ENCODE assay signal across 10 mouse cellular contexts in genomic region chr5:127751262-127751975, GRCm38 (mm10).
DNase-seq lines count a peak whose midpoint lies in the region; ATAC-seq and TF ChIP-seq lines count a peak whose summit lies in the region.
"Had no signal": no experiment of that assay in that cellular context is flagged by ENCODE, and none has a peak within 500 bp of the region (broad histone marks: within the 10 kb centered on the region; RNA-seq: fewer than 3 reads in every experiment).

No protein-coding gene starts in this region.

- no peaks in the 10 kb centered on the region for H3K36me3 ChIP-seq in midbrain, embryonic 11.5 days (ENCODE audit: control insufficient read depth, insufficient read depth, low read length)
- no peaks in the 10 kb centered on the region for H3K36me3 ChIP-seq in midbrain, embryonic 10.5 days
- no peaks in the 10 kb centered on the region for H3K36me3 ChIP-seq in embryonic facial prominence, embryonic 15.5 days
- no peaks in the 10 kb centered on the region for H3K36me3 ChIP-seq in intestine, embryonic 14.5 days (ENCODE audit: control insufficient read depth, insufficient read depth, low read length)
- H3K36me3 ChIP-seq: stomach, embryonic 15.5 days had no signal

- TF ChIP-seq CTCF in cerebellum, adult 2 months (IDR thresholded peaks at IDR 0.05; ENCODE audit: borderline replicate concordance, insufficient read depth, low read depth, low read length): no peak

- no peaks in the 10 kb centered on the region for H3K27me3 ChIP-seq in midbrain, embryonic 11.5 days (ENCODE audit: control insufficient read depth, insufficient read depth, low read length)
- H3K27me3 ChIP-seq in midbrain, embryonic 10.5 days (ENCODE audit: low read depth, poor library complexity, severe bottlenecking): no peaks in the 10 kb centered on the region
- no peaks in the 10 kb centered on the region for H3K27me3 ChIP-seq in embryonic facial prominence, embryonic 15.5 days
- no peaks in the 10 kb centered on the region for H3K27me3 ChIP-seq in intestine, embryonic 14.5 days (replicated peaks; ENCODE audit: control insufficient read depth, insufficient read depth, low read length)
- H3K27me3 ChIP-seq in cerebellum, adult 2 months (ENCODE audit: control insufficient read depth, insufficient read depth, low read length): no peaks in the 10 kb centered on the region; the same call in 1 of the 2 replicates
- H3K27me3 ChIP-seq: megakaryocyte, embryonic 14.5 days; stomach, embryonic 15.5 days had no signal

- H3K4me2 ChIP-seq in midbrain, embryonic 11.5 days: no peak overlapping the region
- peak overlapping the region; percentile 21; the same call in 1 of the 2 replicates for H3K4me2 ChIP-seq in embryonic facial prominence, embryonic 15.5 days (replicated peaks)
- H3K4me2 ChIP-seq in intestine, embryonic 14.5 days (ENCODE audit: low read length): no peak overlapping the region
- H3K4me2 ChIP-seq: stomach, embryonic 15.5 days had no signal

- no peak for ATAC-seq in midbrain, embryonic 11.5 days (ENCODE audit: low FRiP score)
- peak; percentile 51; the same call in 1 of the 2 replicates for ATAC-seq in embryonic facial prominence, embryonic 15.5 days (ENCODE audit: insufficient number of reproducible peaks, low FRiP score, low TSS enrichment, low read depth)
- ATAC-seq in intestine, embryonic 14.5 days (replicated peaks; ENCODE audit: low FRiP score, low TSS enrichment, low read depth): 0 out of 2 replicates have a peak, but pooled peaks have one; percentile 32

- WGBS in midbrain, embryonic 11.5 days: 41% methylated on average over 20 of the region's 20 CpGs
- 42% methylated on average over 20 of the region's 20 CpGs for WGBS in midbrain, embryonic 10.5 days
- 9% methylated on average over 20 of the region's 20 CpGs for WGBS in embryonic facial prominence, embryonic 15.5 days
- 16% methylated on average over 20 of the region's 20 CpGs for WGBS in intestine, embryonic 14.5 days
- 15% methylated on average over 20 of the region's 20 CpGs for WGBS in cerebellum, adult 2 months

- no peak overlapping the region for H3K4me3 ChIP-seq in midbrain, embryonic 11.5 days (ENCODE audit: low read depth, low read length)
- H3K4me3 ChIP-seq in midbrain, embryonic 10.5 days: no peak overlapping the region
- H3K4me3 ChIP-seq in embryonic facial prominence, embryonic 15.5 days (replicated peaks): no peak overlapping the region
- no peak overlapping the region for H3K4me3 ChIP-seq in intestine, embryonic 14.5 days (ENCODE audit: low read depth, low read length)
- no peak overlapping the region for H3K4me3 ChIP-seq in cerebellum, adult 2 months (replicated peaks; ENCODE audit: insufficient read depth, low read depth, low read length)
- H3K4me3 ChIP-seq: stomach, embryonic 15.5 days had no signal

- H3K27ac ChIP-seq in midbrain, embryonic 11.5 days (ENCODE audit: low read depth, low read length): no peak overlapping the region
- no peak overlapping the region for H3K27ac ChIP-seq in midbrain, embryonic 10.5 days (replicated peaks)
- H3K27ac ChIP-seq in embryonic facial prominence, embryonic 15.5 days (replicated peaks): no peak overlapping the region
- no peak overlapping the region; the same call in 1 of the 2 replicates for H3K27ac ChIP-seq in intestine, embryonic 14.5 days (ENCODE audit: low read depth)
- H3K27ac ChIP-seq in cerebellum, adult 2 months (ENCODE audit: insufficient read depth, low read length): no peak overlapping the region
- H3K27ac ChIP-seq: stomach, embryonic 15.5 days had no signal

- no peak for TF ChIP-seq POLR2A in cerebellum, adult 2 months (IDR thresholded peaks at IDR 0.05; ENCODE audit: borderline replicate concordance, insufficient read depth, low read length)

- no peaks in the 10 kb centered on the region; the same call in 1 of the 2 replicates for H3K4me1 ChIP-seq in midbrain, embryonic 11.5 days (ENCODE audit: control insufficient read depth, insufficient read depth, low read length)
- peaks cover 7% of the 10 kb centered on the region; the same call in 1 of the 2 replicates for H3K4me1 ChIP-seq in midbrain, embryonic 10.5 days
- H3K4me1 ChIP-seq in embryonic facial prominence, embryonic 15.5 days: peaks cover 14% of the 10 kb centered on the region; the same call in 1 of the 2 replicates
- H3K4me1 ChIP-seq in intestine, embryonic 14.5 days (replicated peaks; ENCODE audit: control insufficient read depth, insufficient read depth, low read length): no peaks in the 10 kb centered on the region; the same call in 1 of the 2 replicates
- no peaks in the 10 kb centered on the region for H3K4me1 ChIP-seq in cerebellum, adult 2 months (ENCODE audit: control insufficient read depth, insufficient read depth, low read length)
- H3K4me1 ChIP-seq: megakaryocyte, embryonic 14.5 days; stomach, embryonic 15.5 days had no signal

- no peak overlapping the region for H3K9ac ChIP-seq in midbrain, embryonic 11.5 days (ENCODE audit: low read length)
- no peak overlapping the region for H3K9ac ChIP-seq in embryonic facial prominence, embryonic 15.5 days
- no peak overlapping the region for H3K9ac ChIP-seq in intestine, embryonic 14.5 days (ENCODE audit: low read length)
- H3K9ac ChIP-seq: stomach, embryonic 15.5 days had no signal

- H3K9me3 ChIP-seq in midbrain, embryonic 11.5 days (ENCODE audit: control insufficient read depth, low read length): no peaks in the 10 kb centered on the region
- H3K9me3 ChIP-seq in midbrain, embryonic 10.5 days (replicated peaks): 0 out of 2 replicates have a peak, but pooled peaks cover 3% of the 10 kb centered on the region
- no peaks in the 10 kb centered on the region for H3K9me3 ChIP-seq in embryonic facial prominence, embryonic 15.5 days (replicated peaks)
- H3K9me3 ChIP-seq in intestine, embryonic 14.5 days (ENCODE audit: control insufficient read depth, low read length): 0 out of 2 replicates have a peak, but pooled peaks cover 2% of the 10 kb centered on the region
- H3K9me3 ChIP-seq: stomach, embryonic 15.5 days had no signal

- peak; percentile 83 for DNase-seq in midbrain, embryonic 11.5 days (ENCODE audit: low spot score, missing footprints)
- DNase-seq in midbrain, embryonic 10.5 days (ENCODE audit: low spot score): no peak
- DNase-seq in intestine, embryonic 14.5 days (ENCODE audit: low spot score): peak; percentile 53
- DNase-seq in retina, postnatal 1 day: peak; percentile 96
- no peak for DNase-seq in adrenal gland, postnatal 10 days
- DNase-seq in cerebellum, adult 2 months: no peak
- DNase-seq: kidney, postnatal 36 days had no signal

Comparison
In these comparisons a context has a peak if more than half of its experiments do, and no peak if none do; other contexts are left out.
1. DNase-seq: peak in midbrain, embryonic 11.5 days (single experiment), intestine, embryonic 14.5 days (single experiment) and retina, postnatal 1 day (single experiment); none in midbrain, embryonic 10.5 days (single experiment), adrenal gland, postnatal 10 days (single experiment) and cerebellum, adult 2 months (0 of 2).